Mouse (Mus musculus): ENCODE results near the gene Lonrf2. TPM values are rescaled to one million over a fixed set of nuclear protein-coding genes. Genes with fewer than 3 reads are reported as not detected.

Lonrf2 gene
- polyA plus RNA-seq, 1 experiment from 2014 or later = 0.07 TPM

GRCm38 (mm10) chr1:38873911-38874310 lies 37.4 kb upstream of the Lonrf2 start:
- Histone ChIP-seq H3K4me1 (ENCODE audit: insufficient read depth, low read depth, low read length) (no peaks in the 10 kb centered on the region), H3K27ac (ENCODE audit: low read length) (no peak overlapping the region), H3K4me2 (replicated peaks; ENCODE audit: low read depth, low read length) (no peak overlapping the region), H3K9ac (replicated peaks; ENCODE audit: low read depth) (no peak overlapping the region), H3K4me3 (ENCODE audit: low read depth, low read length) (no peak overlapping the region), H3K36me3 (ENCODE audit: insufficient read depth, low read length) (no peaks in the 10 kb centered on the region), H3K9me3 (ENCODE audit: low read length) (no peaks in the 10 kb centered on the region), H3K27me3 (replicated peaks; ENCODE audit: insufficient read depth, low read length) (no peaks in the 10 kb centered on the region)
- WGBS = 63% methylated on average over 5 of the region's 5 CpGs
- TF ChIP-seq CTCF (IDR thresholded peaks at IDR 0.05) (no peak), EP300 (IDR thresholded peaks at IDR 0.05) (no peak)
- ATAC-seq (no peak), DNase-seq (ENCODE audit: low spot score) (no peak)

- no peak for DNase-seq (ENCODE audit: low spot score)
- H3K4me3 ChIP-seq (ENCODE audit: low read depth, low read length) = no peak overlapping the region
- no peaks in the 10 kb centered on the region for H3K4me1 ChIP-seq (ENCODE audit: insufficient read depth, low read depth, low read length)
- H3K9ac ChIP-seq (replicated peaks; ENCODE audit: low read depth) = no peak overlapping the region
- no peak for ATAC-seq
- H3K36me3 ChIP-seq (ENCODE audit: insufficient read depth, low read length) = no peaks in the 10 kb centered on the region
- no peak for TF ChIP-seq EP300 (IDR thresholded peaks at IDR 0.05)
- TF ChIP-seq CTCF (IDR thresholded peaks at IDR 0.05) = no peak
- H3K4me2 ChIP-seq (replicated peaks; ENCODE audit: low read depth, low read length) = no peak overlapping the region
- WGBS = 85% methylated on average over 6 of the region's 6 CpGs
- H3K27me3 ChIP-seq (replicated peaks; ENCODE audit: insufficient read depth, low read length) = no peaks in the 10 kb centered on the region
- H3K27ac ChIP-seq (ENCODE audit: low read length) = no peak overlapping the region
- H3K9me3 ChIP-seq (ENCODE audit: low read length) = no peaks in the 10 kb centered on the region
Observed at GRCm38 (mm10) chr1:38871834-38872233, 35.3 kb upstream of the Lonrf2 start.

DNA sequence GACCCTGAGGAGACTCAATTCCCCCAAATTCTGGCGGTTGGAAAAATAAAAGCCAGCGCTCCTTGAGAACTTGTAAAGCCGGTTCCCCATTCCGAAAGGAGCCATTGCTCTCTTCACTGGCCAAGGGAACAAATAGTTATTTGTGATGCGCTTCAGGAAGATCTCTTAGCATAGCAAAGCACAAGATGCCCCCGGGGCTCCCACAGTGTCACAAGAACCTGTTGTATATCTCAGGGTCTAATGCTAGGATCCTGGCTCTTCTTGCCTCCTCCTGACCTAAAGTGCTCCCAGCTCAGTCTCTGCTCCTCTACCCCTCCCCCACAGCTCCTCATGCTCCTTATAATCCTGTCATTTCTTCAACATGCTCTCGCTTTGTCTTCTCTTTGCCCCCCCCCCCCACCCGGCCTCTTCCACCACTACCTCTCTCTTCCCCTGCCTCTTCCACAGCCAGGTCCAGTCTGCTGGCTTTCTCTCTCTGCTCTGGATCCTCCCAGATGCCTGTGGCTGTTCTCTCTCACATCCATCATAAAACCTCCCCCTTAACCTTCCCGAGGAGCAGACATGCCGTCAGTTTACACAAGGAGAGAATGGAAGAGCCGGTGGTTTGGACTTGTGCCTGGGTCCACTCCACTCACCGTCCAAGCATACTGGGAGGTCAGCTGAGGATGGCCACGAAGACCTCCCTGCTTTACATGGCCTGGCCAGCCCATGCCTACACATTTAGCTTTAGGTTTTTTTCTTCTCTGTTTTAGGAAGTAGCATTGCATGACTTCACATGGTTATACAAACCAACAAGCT lies 33.1 kb upstream of the Lonrf2 start:
- H3K4me3 ChIP-seq (ENCODE audit: low read depth, low read length) = no peak overlapping the region

GRCm38 (mm10) chr1:38866242-38866641 lies 29.7 kb upstream of the Lonrf2 start:
- Histone ChIP-seq H3K4me1 (ENCODE audit: insufficient read depth, low read depth, low read length) (no peaks in the 10 kb centered on the region), H3K36me3 (ENCODE audit: insufficient read depth, low read length) (no peaks in the 10 kb centered on the region), H3K27ac (ENCODE audit: low read length) (no peak overlapping the region), H3K4me3 (ENCODE audit: low read depth, low read length) (no peak overlapping the region), H3K9ac (replicated peaks; ENCODE audit: low read depth) (no peak overlapping the region), H3K4me2 (replicated peaks; ENCODE audit: low read depth, low read length) (no peak overlapping the region), H3K27me3 (replicated peaks; ENCODE audit: insufficient read depth, low read length) (no peaks in the 10 kb centered on the region), H3K9me3 (ENCODE audit: low read length) (no peaks in the 10 kb centered on the region)
- DNase-seq (ENCODE audit: low spot score) = no peak
- no peak for ATAC-seq
- TF ChIP-seq EP300 (IDR thresholded peaks at IDR 0.05) = no peak
- no peak for TF ChIP-seq CTCF (IDR thresholded peaks at IDR 0.05)
- 87% methylated on average over 5 of the region's 5 CpGs for WGBS

More for the DNA sequence above, 33.1 kb upstream of the Lonrf2 start:
- no peaks in the 10 kb centered on the region for H3K4me1 ChIP-seq (ENCODE audit: insufficient read depth, low read depth, low read length)
- H3K9ac ChIP-seq (replicated peaks; ENCODE audit: low read depth) = no peak overlapping the region
- H3K9me3 ChIP-seq (ENCODE audit: low read length) = no peaks in the 10 kb centered on the region
- no peak overlapping the region for H3K4me2 ChIP-seq (replicated peaks; ENCODE audit: low read depth, low read length)
- WGBS = 42% methylated on average over 13 of the region's 13 CpGs
- H3K27ac ChIP-seq (ENCODE audit: low read length) = no peak overlapping the region
- no peaks in the 10 kb centered on the region for H3K36me3 ChIP-seq (ENCODE audit: insufficient read depth, low read length)
- TF ChIP-seq CTCF (IDR thresholded peaks at IDR 0.05) (no peak), EP300 (IDR thresholded peaks at IDR 0.05) (no peak)
- DNase-seq (ENCODE audit: low spot score) = no peak
- H3K27me3 ChIP-seq (replicated peaks; ENCODE audit: insufficient read depth, low read length) = no peaks in the 10 kb centered on the region
- no peak for ATAC-seq

GRCm38 (mm10) chr1:38864341-38864740 lies 27.8 kb upstream of the Lonrf2 start:
- no peak for DNase-seq (ENCODE audit: low spot score)
- Histone ChIP-seq H3K9ac (replicated peaks; ENCODE audit: low read depth) (no peak overlapping the region), H3K36me3 (ENCODE audit: insufficient read depth, low read length) (no peaks in the 10 kb centered on the region), H3K27ac (ENCODE audit: low read length) (no peak overlapping the region), H3K4me2 (replicated peaks; ENCODE audit: low read depth, low read length) (no peak overlapping the region), H3K4me3 (ENCODE audit: low read depth, low read length) (no peak overlapping the region), H3K9me3 (ENCODE audit: low read length) (no peaks in the 10 kb centered on the region), H3K4me1 (ENCODE audit: insufficient read depth, low read depth, low read length) (no peaks in the 10 kb centered on the region), H3K27me3 (replicated peaks; ENCODE audit: insufficient read depth, low read length) (no peaks in the 10 kb centered on the region)
- no peak for ATAC-seq
- 76% methylated on average over 9 of the region's 9 CpGs for WGBS
- no peak for TF ChIP-seq EP300 (IDR thresholded peaks at IDR 0.05)
- no peak for TF ChIP-seq CTCF (IDR thresholded peaks at IDR 0.05)

DNA sequence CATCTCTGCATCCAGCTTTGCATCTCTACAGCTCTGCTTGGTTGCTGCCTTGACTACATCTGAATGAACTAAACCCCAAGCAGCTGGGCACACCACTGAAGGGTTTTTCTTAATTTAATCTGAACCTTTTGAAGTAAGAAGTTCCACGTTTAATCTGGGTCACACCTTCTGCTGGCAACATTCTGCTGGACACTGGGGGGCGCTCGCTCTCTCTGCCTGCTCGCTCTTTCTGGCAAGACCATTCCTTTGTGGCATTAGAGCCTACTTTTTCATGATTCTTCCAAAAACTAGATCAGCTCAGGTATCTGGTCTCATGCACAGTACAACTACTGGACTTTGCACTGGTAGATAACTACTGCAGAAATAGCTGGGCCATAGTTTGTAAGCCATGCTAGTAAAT lies 25.7 kb upstream of the Lonrf2 start:
- H3K36me3 ChIP-seq (ENCODE audit: insufficient read depth, low read length) = no peaks in the 10 kb centered on the region
- no peaks in the 10 kb centered on the region for H3K9me3 ChIP-seq (ENCODE audit: low read length)
- peak; percentile 53 for TF ChIP-seq CTCF (IDR thresholded peaks at IDR 0.05)
- no peak for TF ChIP-seq EP300 (IDR thresholded peaks at IDR 0.05)
- ATAC-seq = no peak
- no peak overlapping the region for H3K27ac ChIP-seq (ENCODE audit: low read length)
- H3K9ac ChIP-seq (replicated peaks; ENCODE audit: low read depth) = no peak overlapping the region
- 11% methylated on average over 4 of the region's 4 CpGs for WGBS
- H3K4me2 ChIP-seq (replicated peaks; ENCODE audit: low read depth, low read length) = no peak overlapping the region
- no peaks in the 10 kb centered on the region for H3K27me3 ChIP-seq (replicated peaks; ENCODE audit: insufficient read depth, low read length)
- H3K4me3 ChIP-seq (ENCODE audit: low read depth, low read length) = no peak overlapping the region
- H3K4me1 ChIP-seq (ENCODE audit: insufficient read depth, low read depth, low read length) = no peaks in the 10 kb centered on the region
- peak; percentile 6 for DNase-seq (ENCODE audit: low spot score)

All from lung, postnatal 0 days (tissue).